Mouse (Mus musculus): ENCODE measurements around the gene Jdp2. TPM values are rescaled to one million over a fixed set of nuclear protein-coding genes. Genes with fewer than 3 reads are reported as not detected.
A peak's percentile ranks its signal among the peaks of the same experiment; 100 is the strongest.

The Jdp2 gene
- total RNA-seq, 2 experiments from 2014 or later: 5.4 to 6.8 TPM

DNA sequence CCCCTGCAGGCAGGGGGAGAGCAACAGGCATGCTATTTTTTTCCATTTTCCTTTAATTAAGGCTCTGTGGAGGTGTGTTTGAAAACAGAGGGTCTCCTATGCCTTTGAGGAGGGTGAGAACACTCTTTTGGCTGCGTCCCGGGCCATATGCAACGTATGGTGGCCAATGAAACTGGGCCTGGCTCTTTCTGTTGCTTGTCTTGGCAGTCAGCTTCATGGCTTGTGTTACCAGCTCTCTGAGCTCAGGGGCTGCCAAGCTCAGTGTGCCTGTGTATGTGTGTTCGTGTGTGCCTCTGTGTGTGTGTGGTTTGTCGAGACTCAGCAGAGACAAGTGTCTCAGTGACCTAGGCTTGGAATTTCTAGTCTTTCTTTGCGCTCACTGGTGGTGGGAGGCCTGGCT lies 2.7 kb downstream of the Jdp2 start:
- no peak for DNase-seq

DNA sequence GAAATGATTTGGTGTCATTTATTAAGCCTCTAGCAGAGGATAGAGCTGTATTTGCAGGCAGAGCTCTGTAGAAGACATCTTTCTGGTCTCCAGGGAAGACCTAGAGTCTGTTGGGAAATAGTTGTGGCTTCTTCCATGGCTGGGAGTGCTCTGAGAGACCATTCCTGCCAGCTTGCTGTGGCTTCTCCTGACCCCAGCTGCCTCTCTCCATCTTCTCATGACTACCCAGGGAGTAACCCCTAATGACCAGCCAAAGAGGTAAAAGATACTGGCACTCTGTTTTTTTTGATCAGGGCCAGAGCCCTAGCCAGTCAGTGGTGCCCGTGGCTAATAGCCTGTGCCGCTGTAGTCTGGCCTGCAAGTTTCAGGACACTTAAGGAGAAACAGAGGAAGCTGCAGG lies 3.3 kb downstream of the Jdp2 start:
- DNase-seq: no peak

DNA sequence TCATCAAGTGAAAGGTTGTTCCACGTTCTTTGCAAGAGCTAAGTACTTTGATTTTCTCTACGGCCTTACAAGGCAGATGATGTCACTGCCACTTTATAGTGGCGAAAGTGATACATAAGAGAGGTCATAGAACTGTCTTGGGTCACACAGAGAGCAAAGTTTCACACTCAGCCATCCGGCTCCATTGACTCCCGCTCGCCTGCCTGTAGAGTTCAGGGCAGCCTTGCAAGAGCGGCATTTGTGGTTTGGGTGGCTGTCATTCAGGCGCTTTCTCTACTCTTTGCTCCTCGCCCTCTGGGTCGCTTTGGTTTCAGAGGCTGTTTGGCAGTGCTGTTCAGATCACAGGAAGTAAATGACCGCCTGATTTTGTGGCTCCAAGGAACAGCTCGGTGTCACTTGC lies 4.0 kb downstream of the Jdp2 start:
- no peak for DNase-seq

DNA sequence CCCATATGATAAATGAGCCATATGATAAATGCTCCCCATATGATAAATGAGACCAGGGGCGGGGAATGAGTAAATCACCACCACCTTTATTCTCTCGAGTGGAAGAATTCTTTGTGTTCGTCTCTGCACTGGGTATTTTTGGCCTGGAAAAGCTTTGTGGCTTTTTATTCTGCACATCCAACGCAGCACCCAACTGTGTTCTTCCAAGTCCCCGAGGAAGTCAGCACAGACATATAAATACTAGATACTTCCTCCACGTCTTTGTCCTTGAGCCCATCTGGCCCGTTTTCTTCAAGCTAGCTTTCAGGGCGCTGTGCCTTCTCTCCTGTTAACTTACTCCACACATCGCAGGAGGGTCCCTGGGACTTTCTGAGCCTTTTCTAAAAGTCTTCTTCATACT lies 4.9 kb downstream of the Jdp2 start:
- DNase-seq: no peak

DNA sequence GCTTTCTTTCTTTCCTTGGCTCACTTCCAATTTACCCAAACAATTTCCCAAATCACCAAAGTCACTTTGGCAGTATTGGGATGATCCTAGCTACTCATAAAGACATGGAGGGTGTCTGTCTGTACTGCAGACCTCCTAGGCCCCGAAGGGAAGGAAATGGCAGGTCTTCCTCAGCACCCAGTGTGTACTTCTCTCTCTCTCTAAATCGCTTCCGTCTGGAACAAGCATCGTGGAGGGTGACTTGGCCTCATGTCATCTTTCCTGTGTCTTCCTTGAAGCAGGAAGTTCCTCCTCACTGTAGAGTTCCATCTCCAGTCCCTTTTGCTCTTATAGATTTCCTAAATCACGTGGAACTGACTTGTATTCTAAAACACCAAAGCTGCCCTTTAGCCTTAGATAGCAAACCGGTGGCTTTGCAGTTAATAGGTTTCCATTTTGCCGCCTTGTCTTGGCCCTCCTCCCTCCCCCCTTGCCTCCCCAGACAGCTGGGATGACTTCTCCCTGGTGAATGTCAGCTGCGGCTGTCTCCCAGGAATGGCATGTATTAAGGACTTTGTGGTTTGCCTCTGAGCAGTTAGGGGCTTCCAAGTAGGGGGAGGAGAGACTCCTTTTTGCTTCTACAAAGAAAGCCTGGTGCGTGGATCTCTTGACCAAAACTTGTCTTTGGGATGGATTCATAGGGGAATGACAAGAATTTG lies 5.6 kb downstream of the Jdp2 start:
- DNase-seq: no peak

DNA sequence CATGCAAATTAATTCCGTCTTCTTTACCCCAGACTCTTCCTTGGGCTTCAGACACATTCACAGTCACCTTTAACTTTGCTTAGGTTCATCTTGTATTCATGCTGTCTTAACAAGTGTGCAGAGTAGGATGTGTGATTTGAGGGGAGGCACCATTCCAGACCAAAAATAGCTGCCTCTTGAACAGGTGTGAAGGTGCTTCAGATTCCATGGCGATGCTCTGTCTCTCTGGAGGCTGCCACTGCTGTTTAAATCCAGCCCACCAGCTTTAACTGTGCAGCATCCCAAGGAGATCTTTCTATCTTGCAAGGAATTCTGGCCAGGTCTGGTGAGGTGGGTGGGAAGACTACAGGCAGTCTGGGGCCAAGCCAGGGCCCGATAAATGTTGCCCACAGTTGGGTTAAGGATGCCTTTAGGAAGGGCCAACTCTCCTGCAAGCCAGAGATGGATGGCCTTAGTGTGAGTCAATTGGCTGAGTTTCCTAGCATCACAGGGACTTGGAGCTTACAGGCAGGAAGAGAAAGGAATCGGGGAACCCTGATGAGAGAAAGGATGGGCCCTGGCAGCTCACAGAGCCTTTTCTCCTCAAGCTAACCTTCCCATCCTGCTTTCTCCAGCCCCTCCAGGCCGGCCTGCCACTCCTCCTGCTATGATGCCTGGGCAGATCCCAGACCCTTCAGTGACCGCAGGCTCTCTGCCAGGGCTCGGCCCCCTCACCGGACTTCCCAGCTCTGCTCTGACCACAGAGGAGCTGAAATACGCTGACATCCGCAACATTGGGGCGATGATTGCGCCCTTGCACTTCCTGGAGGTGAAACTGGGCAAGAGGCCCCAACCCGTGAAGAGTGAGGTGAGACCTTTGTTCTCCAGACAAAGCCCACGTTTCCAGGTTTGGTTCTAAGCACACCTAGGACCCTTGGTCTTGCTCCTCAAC lies 9.0 kb downstream of the Jdp2 start:
- no peak for DNase-seq

DNA sequence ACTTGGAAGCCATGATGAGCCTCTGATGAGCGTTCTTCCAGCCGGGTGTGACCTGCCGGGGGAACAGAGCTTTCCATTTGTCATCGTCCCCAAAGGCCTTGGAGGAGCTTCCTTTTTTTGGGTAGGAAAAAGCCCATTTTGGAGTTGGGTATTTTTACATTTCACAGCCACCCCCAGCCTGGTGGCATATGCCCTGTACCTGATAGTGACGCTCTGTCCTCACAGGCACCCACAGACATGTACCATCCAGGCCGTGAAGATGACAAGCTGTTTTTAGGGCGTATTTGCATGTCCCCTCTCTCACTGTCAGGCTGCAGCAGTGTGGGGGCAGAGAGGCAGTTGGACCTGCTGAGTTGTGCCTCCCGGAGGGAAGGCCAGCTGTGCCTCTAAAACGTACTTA lies 11.3 kb downstream of the Jdp2 start:
- no peak for DNase-seq

DNA sequence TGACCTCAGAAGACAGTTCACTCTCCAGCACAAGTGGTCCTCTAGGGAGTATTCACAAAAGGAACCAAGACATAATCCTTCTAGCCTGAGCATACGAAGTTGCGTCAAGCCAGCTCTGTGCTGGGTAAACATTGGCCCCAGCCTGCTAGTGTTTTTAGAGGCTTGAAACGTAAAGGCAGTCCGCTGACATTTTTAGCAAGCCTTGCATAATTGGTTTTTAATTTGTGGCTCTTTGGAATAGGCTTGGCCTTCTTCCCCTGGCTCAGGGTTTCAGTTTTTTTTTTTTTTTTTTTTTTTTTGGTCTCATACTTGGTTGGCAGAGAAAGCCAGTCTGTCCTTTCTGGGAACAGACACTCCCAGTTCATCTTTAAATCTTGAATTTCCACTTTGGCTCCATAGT lies 15.3 kb downstream of the Jdp2 start:
- DNase-seq: no peak

DNA sequence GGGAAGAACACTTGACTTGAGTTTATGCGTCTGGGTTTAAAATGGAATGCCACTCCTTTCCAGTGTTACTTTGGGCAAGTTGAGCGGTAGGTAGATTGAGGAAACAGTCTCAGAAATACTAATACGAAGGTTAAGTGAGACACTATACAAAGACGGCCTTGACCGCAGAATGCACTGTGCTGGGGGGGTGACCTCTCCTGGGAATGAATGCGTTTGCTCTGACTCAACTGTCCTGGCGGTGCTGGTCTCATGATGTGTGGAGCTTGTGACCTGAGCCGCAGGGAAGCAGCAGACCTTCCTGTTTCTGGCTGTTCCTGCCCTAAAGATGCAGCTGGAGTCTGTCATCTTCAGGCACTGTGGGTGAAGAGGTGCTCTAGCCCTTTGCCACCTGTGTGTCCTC lies 16.7 kb downstream of the Jdp2 start:
- no peak for DNase-seq

DNA sequence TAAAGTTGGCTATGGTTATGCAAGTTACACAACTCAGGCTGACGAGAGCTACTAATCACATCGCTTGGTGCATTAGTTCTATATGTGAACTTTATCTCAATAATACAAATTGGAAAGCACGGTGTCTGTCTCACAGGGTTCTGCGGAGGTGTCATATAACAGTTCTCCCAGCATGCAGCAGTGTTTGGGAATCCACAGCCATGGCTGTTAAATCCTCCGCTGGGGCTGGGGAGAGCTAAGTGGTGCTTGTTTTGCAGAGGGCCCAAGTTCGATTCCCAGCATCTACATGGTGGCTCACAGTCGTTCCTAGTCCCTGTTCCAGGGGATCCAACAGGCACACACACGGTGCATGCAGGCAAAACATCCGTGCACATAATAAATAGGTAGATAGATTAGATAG lies 19.1 kb downstream of the Jdp2 start:
- DNase-seq: no peak

DNA sequence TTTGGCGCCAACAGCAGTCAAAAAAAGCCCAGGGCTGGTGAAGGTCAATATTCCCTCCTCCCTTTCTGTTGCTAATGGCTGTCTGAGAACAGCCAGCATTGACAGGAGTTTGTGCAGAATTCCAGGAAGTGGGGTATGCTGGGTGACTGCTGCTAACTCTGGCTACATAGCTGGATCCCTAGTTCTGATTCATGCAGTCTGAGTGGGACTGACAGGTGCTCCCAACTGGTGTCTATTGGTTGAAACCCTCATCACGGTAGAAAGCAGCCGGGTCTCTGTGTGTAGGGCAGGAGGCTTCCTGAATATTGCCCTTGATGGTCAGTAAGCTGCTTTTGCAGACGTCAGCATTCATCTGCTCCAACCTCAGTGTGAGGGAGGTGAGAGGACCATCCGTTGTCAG lies 19.6 kb downstream of the Jdp2 start:
- no peak for DNase-seq

DNA sequence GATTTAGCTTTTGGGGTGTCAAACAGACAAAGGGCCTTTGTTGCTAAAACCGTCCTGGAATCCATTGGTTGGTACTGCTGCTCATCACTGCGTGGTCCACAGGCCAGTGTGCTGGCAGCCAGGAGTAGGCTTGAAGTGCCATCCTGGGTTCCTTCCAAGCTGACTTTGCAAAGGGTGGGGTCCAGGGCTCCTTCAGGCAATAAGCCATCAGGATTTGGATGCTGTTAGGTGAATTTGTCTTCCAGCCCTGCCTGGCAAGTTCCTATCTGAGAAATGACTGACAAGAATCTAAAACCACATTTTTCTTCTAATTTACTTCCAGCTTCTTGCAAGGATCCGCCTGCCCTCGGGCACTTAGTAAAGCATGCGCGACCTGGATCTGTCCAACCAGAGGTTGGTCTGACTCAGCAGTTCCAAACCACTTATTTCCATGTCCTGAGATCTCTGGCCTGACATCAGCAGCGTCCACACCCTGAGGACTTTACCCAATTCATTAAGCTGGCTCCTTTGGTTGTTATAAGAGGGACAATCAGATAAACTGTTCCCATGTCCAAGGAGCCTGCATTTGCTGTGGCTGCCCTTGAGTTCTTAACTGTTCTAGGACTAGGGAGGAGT lies 20.6 kb downstream of the Jdp2 start:
- no peak for DNase-seq

DNA sequence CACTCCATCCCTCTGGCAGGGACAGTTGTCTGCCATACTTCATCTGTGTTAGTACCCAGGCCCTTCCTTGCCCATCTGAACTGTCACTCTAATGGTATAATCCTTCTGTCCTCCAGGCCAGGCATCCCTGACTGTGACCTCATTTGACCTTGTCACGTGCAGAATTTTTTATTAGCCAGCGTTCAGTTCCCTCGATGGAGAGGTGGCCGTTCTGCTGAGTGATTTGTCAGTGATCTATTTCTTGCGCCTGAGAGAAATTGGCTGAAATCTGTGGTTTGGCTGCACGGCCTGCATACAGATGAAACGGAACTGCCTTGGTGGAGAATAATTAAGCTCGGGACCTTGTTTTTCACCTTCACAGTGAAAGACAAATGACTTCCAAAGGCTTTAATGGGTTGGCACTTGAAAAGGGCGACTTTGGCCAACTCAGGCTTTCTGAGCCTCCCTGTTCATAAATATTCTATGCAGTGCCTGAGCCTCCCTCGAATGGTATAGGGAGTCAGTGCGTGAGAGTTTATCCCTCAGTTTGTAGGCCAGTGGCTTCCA lies 21.1 kb downstream of the Jdp2 start:
- no peak for DNase-seq

DNA sequence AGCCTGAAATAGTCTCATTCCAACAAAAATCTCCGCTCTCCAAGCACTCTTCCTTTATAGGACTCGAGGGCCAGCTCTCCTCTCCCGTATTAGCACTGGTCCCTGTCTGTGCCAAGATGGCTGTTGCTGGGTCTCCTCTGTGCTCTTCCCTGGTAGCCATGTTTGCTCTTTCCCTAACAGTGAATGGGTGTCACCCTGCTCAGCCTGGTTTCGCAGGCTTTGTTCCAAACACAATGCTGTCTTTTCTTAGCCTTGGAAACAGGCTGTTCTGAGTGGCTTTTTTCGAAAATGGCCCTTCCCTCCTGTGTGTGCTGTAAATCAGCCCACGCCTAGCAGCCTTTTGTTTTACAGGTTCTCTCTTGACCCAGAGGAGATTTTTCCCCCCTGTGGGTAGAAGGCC lies 22.2 kb downstream of the Jdp2 start:
- DNase-seq: no peak

DNA sequence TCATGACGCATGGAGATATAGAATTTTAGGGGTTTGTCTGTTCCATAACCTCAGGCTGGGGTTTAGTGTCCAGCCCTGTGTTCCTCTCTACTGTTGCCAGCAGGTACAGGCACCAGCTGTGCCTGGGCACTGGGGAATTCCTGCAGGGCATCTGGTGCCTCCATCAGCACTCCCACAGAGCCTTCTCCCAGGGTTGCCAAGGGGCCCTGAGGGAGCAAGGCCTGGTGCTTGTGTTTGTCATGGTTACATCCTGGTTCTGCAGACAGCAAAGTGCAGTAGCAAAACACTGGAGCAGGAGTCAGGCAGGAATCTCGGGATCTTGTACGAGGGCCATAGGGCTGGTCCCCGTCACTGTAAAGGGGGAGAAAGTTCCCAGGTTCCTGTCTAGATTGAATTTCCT lies 22.8 kb downstream of the Jdp2 start:
- DNase-seq: no peak

DNA sequence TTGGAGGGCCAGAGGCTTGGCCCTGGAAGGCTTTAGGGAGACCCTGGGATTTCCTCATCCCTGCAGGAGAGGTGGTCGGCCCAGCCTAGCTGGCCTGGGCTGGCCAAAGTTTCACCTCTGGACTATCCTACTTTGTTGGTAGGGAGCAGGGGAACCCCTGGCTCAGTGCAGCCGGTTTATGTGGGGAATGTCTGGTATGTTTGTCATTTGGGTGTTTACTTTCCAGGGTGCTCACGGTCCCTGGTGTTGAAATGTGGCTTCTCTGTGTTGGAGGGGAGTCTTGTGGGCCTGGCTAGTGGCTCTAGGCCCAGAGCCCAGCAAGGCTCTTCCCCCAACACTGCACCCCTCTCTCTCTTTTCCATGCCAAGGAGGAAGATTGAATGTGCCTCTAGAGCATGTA lies 24.9 kb downstream of the Jdp2 start:
- DNase-seq: no peak

DNA sequence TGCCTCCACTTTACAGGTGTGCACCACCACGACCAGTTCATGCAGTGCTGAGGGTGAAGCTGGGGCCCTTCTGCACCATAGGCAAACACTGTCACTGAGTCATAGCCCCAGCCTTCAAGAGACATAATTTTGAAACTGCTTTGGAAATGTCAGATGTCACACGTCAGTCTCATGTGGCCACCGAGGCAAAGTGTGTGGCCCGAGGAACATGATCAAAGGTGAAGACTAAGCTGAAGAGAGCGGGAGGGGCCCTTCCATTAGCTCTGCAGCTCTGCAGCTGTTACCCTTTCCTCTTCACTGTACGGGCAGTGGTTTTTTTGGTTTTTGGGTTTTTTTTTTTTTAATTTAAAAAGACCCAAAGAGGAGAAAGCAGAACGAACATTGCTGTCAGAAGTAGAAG lies 25.8 kb downstream of the Jdp2 start:
- DNase-seq: no peak

DNA sequence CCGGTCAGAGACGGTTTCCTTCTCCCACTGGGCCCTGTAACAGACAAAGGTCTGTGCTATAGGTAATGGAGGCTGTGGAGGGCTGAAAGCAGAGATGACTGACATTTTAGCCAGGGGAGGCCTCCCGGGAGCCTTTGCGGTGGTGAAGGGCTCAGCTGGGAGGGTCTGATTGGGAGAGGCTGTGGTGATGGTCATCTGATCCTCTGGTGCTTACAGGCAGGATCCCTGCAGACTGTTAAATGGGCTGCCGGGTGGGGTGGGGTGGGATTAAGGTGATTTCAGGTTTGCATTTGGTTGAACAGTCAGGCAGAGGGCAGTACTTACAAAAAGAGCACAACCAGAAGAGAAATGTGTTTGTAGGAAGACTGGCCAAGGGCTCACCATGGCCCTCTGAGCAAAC lies 27.0 kb downstream of the Jdp2 start:
- no peak for DNase-seq

DNA sequence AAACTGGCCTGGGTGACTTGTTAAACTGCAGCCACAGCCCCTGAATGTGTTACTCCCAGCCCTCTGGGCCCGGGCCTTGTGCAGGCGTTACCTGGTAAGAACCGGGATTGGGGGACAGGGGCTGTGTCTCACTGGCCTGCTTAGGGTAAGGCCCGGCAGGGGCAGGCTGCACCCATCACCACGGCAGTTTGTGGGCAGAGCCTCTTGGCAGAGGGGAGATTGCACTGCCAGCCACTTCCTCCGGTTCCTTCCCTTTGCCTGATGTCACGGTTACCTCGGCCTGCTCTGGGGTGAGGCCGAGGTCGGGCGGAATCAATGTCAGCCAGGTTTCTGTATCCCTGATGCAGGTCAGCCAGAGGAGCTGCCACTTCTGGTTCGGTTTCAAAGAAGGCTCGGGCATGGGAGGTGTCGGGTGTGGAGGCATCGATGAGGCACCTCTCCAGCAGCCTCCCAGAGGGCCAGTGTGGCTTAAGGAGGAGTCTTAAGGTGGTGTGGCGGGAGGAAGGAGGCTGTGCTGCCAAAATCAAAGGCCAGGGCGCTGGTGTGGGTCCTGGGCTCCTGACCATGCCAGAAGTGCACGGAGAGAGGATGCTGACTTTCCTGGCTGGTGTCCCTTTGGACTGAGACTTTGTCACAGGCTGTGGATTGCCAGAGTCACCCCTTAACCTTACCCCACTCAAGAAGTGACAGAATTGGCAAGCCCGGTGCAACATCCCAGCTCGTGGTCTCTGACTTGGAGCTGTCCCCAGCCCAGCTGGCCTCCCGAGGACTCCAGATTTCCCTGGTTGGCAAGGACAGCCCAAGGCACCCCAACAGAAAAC lies 31.0 kb downstream of the Jdp2 start:
- peak; percentile 75 for DNase-seq

DNA sequence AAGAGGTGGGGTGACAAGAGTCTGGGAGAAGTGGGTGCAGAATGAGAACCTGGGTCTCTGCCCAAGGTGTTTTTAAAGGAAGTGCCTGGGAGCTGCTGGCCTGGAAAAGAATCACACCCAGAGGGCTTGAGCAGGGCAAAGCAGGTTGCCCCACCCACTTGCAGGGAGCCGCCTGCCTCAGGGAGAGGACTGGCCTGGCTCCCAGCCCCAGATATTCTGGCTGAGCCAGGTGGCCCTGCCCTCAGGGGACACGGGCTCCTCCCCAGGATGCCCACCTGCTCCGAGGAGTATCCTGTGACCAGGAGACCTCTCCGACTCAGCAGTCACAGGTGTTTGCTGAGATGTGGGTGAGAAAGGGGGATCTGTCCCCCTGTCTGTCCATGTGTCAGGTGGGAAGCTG lies 32.4 kb downstream of the Jdp2 start:
- DNase-seq: no peak

DNA sequence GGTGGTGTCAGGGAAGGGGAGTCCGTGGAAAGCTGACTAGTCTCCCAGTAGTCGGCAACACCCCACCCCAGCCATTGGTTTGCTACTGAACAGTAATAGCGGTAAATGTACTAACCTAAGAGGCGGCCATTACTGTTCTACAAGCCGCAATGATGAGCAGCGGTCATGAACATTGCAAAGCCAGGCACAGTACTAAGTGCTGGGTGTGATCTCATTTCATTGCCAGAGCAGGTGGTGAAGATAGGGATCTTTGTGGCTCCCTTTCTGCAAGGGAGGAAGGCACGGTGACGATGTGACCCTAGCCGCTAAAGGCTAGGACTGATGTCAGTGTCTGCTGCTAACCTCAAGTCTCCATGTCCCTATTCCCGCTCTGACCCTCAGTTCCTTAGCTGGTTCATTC lies 33.5 kb downstream of the Jdp2 start:
- DNase-seq: no peak

DNA sequence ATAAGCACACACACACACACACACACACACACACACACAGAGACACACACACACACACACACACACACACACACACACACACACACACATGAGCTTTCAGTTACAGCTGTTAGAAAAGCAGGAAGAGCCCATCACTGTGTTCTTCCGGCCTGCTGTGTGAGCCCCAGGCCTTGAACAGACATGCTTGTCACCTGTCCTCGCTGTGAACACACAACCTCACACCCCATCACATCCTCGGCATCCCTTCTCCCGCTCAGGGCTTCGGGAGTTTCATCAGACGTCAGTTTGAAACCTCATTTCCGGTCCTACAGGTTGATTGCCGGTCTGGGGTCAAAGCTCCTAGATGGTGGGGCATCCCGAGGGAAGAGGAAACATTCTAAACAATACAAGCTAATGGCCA lies 39.1 kb downstream of the Jdp2 start:
- DNase-seq: no peak

Measured in gastrocnemius, postnatal 25 days (tissue).